Mouse (Mus musculus) MEL (cell line): Measurements from ENCODE around the gene Pxmp4. TPM values are rescaled to one million over a fixed set of nuclear protein-coding genes. Genes with fewer than 3 reads are reported as not detected.

Experiments
- DNase-seq: peaks from one replicate; pipeline ENCODE4 v3.0.0; 2011; ENCODE audit warnings: low read depth, low spot score
- H3K27ac ChIP-seq: 2 replicates; pipeline ENCODE4 v1.5.1; 2012; ENCODE audit warnings: low read depth, mild to moderate bottlenecking, control low read depth, low read length, moderate library complexity; ENCODE audit not compliant: control insufficient read depth
- H3K27me3 ChIP-seq, 2 experiments: fragments of 150-350 bp in 1 of 2; sonication (generic) in 1 of 2; 2 replicates each; pipeline ENCODE4 v1.6.1; 2012; ENCODE audit warnings: low read length in 2 of 2, mild to moderate bottlenecking in 2 of 2, improper control_type of control experiment in 1 of 2, moderate library complexity in 1 of 2; ENCODE audit not compliant: insufficient read depth in 2 of 2, control insufficient read depth in 1 of 2
- H3K36me3 ChIP-seq, 2 experiments: 2 replicates each; pipeline ENCODE4 v1.6.1; 2012 to 2014; ENCODE audit warnings: low read length in 2 of 2, improper control_type of control experiment in 1 of 2, inconsistent platforms in 1 of 2, mild to moderate bottlenecking in 1 of 2; ENCODE audit not compliant: insufficient read depth in 2 of 2, control insufficient read depth in 1 of 2
- H3K4me1 ChIP-seq, 2 experiments: fragments of 150-350 bp in 1 of 2; sonication (generic) in 1 of 2; 2 replicates each; pipeline ENCODE4 v1.6.1; 2012; ENCODE audit warnings: low read length in 2 of 2, improper control_type of control experiment in 1 of 2, mild to moderate bottlenecking in 1 of 2; ENCODE audit not compliant: insufficient read depth in 2 of 2, control insufficient read depth in 1 of 2
- H3K4me3 ChIP-seq, 2 experiments: fragments of 150-350 bp in 1 of 2; sonication (generic) in 1 of 2; 2 replicates each; pipeline ENCODE4 v1.5.1; 2012; ENCODE audit warnings: low read depth in 2 of 2, low read length in 2 of 2, mild to moderate bottlenecking in 2 of 2, moderate library complexity in 2 of 2, control low read depth in 1 of 2, improper control_type of control experiment in 1 of 2; ENCODE audit not compliant: control insufficient read depth in 1 of 2, insufficient read depth in 1 of 2
- H3K79me2 ChIP-seq: 2 replicates; pipeline ENCODE4 v1.6.1; 2012; ENCODE audit warnings: mild to moderate bottlenecking, low read length, moderate library complexity; ENCODE audit not compliant: control insufficient read depth, poor library complexity, insufficient read depth
- H3K9ac ChIP-seq: 2 replicates; pipeline ENCODE4 v1.6.1; 2012; ENCODE audit warnings: low read depth, mild to moderate bottlenecking, control low read depth, low read length, moderate library complexity; ENCODE audit not compliant: control insufficient read depth, poor library complexity, severe bottlenecking
- H3K9me3 ChIP-seq: fragments of 150-350 bp; sonication (generic); replicated peaks from 2 replicates; pipeline ENCODE4 v1.6.1; 2012; ENCODE audit warnings: mild to moderate bottlenecking, low read length, improper control_type of control experiment, moderate library complexity; ENCODE audit not compliant: insufficient read depth
- BHLHE40 ChIP-seq: IDR thresholded peaks from 2 replicates; pipeline ENCODE4 v1.6.1; 2012; ENCODE audit warnings: low read depth, mild to moderate bottlenecking, inconsistent platforms, low read length, improper control_type of control experiment, borderline replicate concordance
- CHD1 ChIP-seq: IDR thresholded peaks from 2 replicates; pipeline ENCODE4 v1.6.1; 2012; ENCODE audit warnings: low read depth, mild to moderate bottlenecking, inconsistent platforms, low read length, improper control_type of control experiment
- CHD2 ChIP-seq: IDR thresholded peaks from 2 replicates; pipeline ENCODE4 v1.6.1; 2011; ENCODE audit warnings: low read length, improper control_type of control experiment
- CTCF ChIP-seq, 3 experiments: IDR thresholded peaks in 2 of 3; conservative IDR thresholded peaks in 1 of 3; 2 replicates each; pipeline ENCODE4 v1.5.1; 2011 to 2012; ENCODE audit warnings: low read length in 3 of 3, low read depth in 2 of 3, mild to moderate bottlenecking in 2 of 3, improper control_type of control experiment in 1 of 3, inconsistent platforms in 1 of 3, mixed read lengths in 1 of 3, moderate library complexity in 1 of 3; ENCODE audit not compliant: control insufficient read depth in 1 of 3, insufficient read depth in 1 of 3, poor library complexity in 1 of 3, severe bottlenecking in 1 of 3
- ELF1 ChIP-seq: IDR thresholded peaks from 2 replicates; pipeline ENCODE4 v1.6.1; 2014; ENCODE audit warnings: low read depth, mild to moderate bottlenecking, inconsistent platforms, low read length, improper control_type of control experiment, moderate library complexity
- EP300 ChIP-seq, 2 experiments: IDR thresholded peaks; 2 replicates each; pipeline ENCODE4 v1.6.1; 2011; ENCODE audit warnings: improper control_type of control experiment in 2 of 2, low read length in 2 of 2, low read depth in 1 of 2, mild to moderate bottlenecking in 1 of 2
- ETS1 ChIP-seq: IDR thresholded peaks from 2 replicates; pipeline ENCODE4 v1.6.1; 2012; ENCODE audit warnings: low read depth, mild to moderate bottlenecking, inconsistent platforms, low read length, improper control_type of control experiment, moderate library complexity
- GABPA ChIP-seq: IDR thresholded peaks from 2 replicates; pipeline ENCODE4 v1.6.1; 2012; ENCODE audit warnings: low read depth, mild to moderate bottlenecking, inconsistent platforms, low read length, improper control_type of control experiment, moderate library complexity
- GATA1 ChIP-seq: IDR thresholded peaks from 2 replicates; pipeline ENCODE4 v1.6.1; 2011; ENCODE audit warnings: low read depth, low read length, improper control_type of control experiment
- MAFK ChIP-seq: IDR thresholded peaks from 2 replicates; pipeline ENCODE4 v1.6.1; 2011; ENCODE audit warnings: low read depth, mild to moderate bottlenecking, low read length, improper control_type of control experiment, borderline replicate concordance
- MAX ChIP-seq: IDR thresholded peaks from 2 replicates; pipeline ENCODE4 v1.6.1; 2011; ENCODE audit warnings: low read length, improper control_type of control experiment
- MAZ ChIP-seq: IDR thresholded peaks from 2 replicates; pipeline ENCODE4 v1.6.1; 2012; ENCODE audit warnings: low read depth, mild to moderate bottlenecking, inconsistent platforms, low read length, improper control_type of control experiment
- MXI1 ChIP-seq: IDR thresholded peaks from 2 replicates; pipeline ENCODE4 v1.6.1; 2011; ENCODE audit warnings: mild to moderate bottlenecking, low read depth, low read length, improper control_type of control experiment
- MYB ChIP-seq: IDR thresholded peaks from 2 replicates; pipeline ENCODE4 v1.6.1; 2011; ENCODE audit warnings: mild to moderate bottlenecking, low read depth, low read length, improper control_type of control experiment
- MYC ChIP-seq: IDR thresholded peaks from 2 replicates; pipeline ENCODE4 v1.6.1; 2011; ENCODE audit warnings: low read depth, mild to moderate bottlenecking, low read length, improper control_type of control experiment, moderate library complexity
- NELFE ChIP-seq: IDR thresholded peaks from 2 replicates; pipeline ENCODE4 v1.6.1; 2011; ENCODE audit warnings: low read depth, low read length, improper control_type of control experiment
- NRF1 ChIP-seq: IDR thresholded peaks from 2 replicates; pipeline ENCODE4 v1.6.1; 2014; ENCODE audit warnings: low read depth, mild to moderate bottlenecking, inconsistent platforms, low read length, improper control_type of control experiment, moderate library complexity; ENCODE audit not compliant: poor library complexity, insufficient read depth, severe bottlenecking
- POLR2A ChIP-seq, 2 experiments: IDR thresholded peaks; 2 replicates each; pipeline ENCODE4 v1.6.1; 2011 to 2012; ENCODE audit warnings: low read length in 2 of 2, mild to moderate bottlenecking in 2 of 2, control low read depth in 1 of 2, improper control_type of control experiment in 1 of 2, low read depth in 1 of 2, moderate library complexity in 1 of 2; ENCODE audit not compliant: control insufficient read depth in 1 of 2, insufficient read depth in 1 of 2, poor library complexity in 1 of 2
- POLR2AphosphoS5 ChIP-seq: IDR thresholded peaks from 2 replicates; pipeline ENCODE4 v1.6.1; 2012; ENCODE audit warnings: low read depth, borderline replicate concordance, mild to moderate bottlenecking, inconsistent platforms, low read length, moderate library complexity, mixed read lengths
- RCOR1 ChIP-seq: IDR thresholded peaks from 2 replicates; pipeline ENCODE4 v1.6.1; 2012; ENCODE audit warnings: low read depth, mild to moderate bottlenecking, inconsistent platforms, low read length, improper control_type of control experiment
- SIN3A ChIP-seq: IDR thresholded peaks from 2 replicates; pipeline ENCODE4 v1.6.1; 2012; ENCODE audit warnings: low read length, improper control_type of control experiment, inconsistent platforms
- SMC3 ChIP-seq: IDR thresholded peaks from 2 replicates; pipeline ENCODE4 v1.6.1; 2011; ENCODE audit warnings: low read depth, low read length, improper control_type of control experiment
- TAL1 ChIP-seq: IDR thresholded peaks from 2 replicates; pipeline ENCODE4 v1.6.1; 2012; ENCODE audit warnings: mild to moderate bottlenecking, inconsistent platforms, low read length, moderate library complexity, mixed read lengths
- TBP ChIP-seq: IDR thresholded peaks from 2 replicates; pipeline ENCODE4 v1.8.0; 2011; ENCODE audit warnings: low read depth, low read length, improper control_type of control experiment
- TCF12 ChIP-seq: IDR thresholded peaks from 2 replicates; pipeline ENCODE4 v1.6.1; 2014; ENCODE audit warnings: low read depth, mild to moderate bottlenecking, inconsistent platforms, low read length, improper control_type of control experiment, moderate library complexity
- USF2 ChIP-seq, 2 experiments: IDR thresholded peaks; 2 replicates each; pipeline ENCODE4 v1.6.1; 2011 to 2012; ENCODE audit warnings: improper control_type of control experiment in 2 of 2, low read length in 2 of 2, borderline replicate concordance in 1 of 2, inconsistent platforms in 1 of 2, low read depth in 1 of 2, mild to moderate bottlenecking in 1 of 2; ENCODE audit not compliant: insufficient read depth in 1 of 2
- ZC3H11A ChIP-seq: IDR thresholded peaks from 2 replicates; pipeline ENCODE4 v1.6.1; 2012; ENCODE audit warnings: low read depth, mild to moderate bottlenecking, inconsistent platforms, low read length, improper control_type of control experiment
- ZKSCAN1 ChIP-seq: IDR thresholded peaks from 2 replicates; pipeline ENCODE4 v1.6.1; 2012; ENCODE audit warnings: low read depth, mild to moderate bottlenecking, inconsistent platforms, low read length, improper control_type of control experiment, moderate library complexity
- ZMIZ1 ChIP-seq: IDR thresholded peaks from 2 replicates; pipeline ENCODE4 v1.6.1; 2012; ENCODE audit warnings: low read depth, mild to moderate bottlenecking, inconsistent platforms, low read length, improper control_type of control experiment, moderate library complexity
- polyA plus RNA-seq, 2 experiments: library from polyadenylated mRNA; stranded (reverse) in 1 of 2; unstranded in 1 of 2; fragments of >175 nt in 1 of 2; fragments of >200 nt in 1 of 2; gene quantifications; 2 replicates each; pipeline versions ENCODE4 v1.2.1 to v1.2.4; 2012; ENCODE audit warnings: low replicate concordance in 2 of 2, low read depth in 1 of 2; ENCODE audit not compliant: insufficient read length in 2 of 2, insufficient read depth in 1 of 2, missing spikeins in 1 of 2
- total RNA-seq: library from RNA; depleted of rRNA; stranded (reverse); fragments of 300-350 nt; gene quantifications from 2 replicates; pipeline ENCODE4 v1.2.3, GENCODE M21; 2012

The Pxmp4 gene
- total and polyA plus RNA-seq, 3 experiments, result 5.9 to 12.2 TPM; not detected in 1

DNA sequence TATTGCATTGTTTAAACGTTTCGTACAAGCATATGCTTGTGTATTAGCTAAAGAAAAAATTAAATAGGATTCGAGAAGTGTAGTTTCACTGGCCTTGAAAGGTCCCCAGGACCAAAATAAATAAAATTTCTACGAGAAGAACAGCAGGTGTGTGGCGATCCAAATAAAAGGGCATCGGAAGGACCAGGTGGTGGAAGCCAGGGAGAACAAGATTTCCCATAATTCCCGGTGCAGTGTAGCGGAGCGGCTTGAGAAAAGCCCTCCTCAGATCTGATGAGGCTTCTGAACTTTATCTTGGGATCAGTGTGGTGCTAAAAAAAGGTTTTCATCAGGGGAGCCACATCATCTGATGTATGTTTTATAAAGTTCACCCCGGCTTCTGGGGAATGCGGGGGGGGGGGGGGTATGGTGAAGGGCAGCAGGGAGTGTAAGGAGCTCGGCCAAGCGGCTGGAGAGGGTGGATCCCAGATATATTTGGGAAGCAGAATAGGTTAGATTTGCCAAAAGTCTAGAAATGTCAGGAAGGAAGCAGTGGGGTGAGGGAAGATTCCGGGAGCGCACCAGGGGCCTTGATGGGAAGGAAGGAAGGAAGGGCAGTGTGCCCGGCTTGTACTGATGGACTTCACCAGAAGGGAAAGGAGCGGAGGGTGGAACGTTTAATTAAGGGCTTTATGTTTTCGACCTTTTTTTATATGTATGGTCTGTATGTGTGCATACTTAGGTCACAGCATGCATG, 11.5 kb upstream of the Pxmp4 start (continued):
- TF ChIP-seq USF2 (IDR thresholded peaks at IDR 0.05; ENCODE audit: borderline replicate concordance in 1 of 2, insufficient read depth in 1 of 2, low read depth in 1 of 2, low read length in 2 of 2) (no peak), SIN3A (0 out of 2 replicates have a peak, but pooled peaks have one; percentile 30), ZKSCAN1 (no peak), TAL1 (no peak), EP300 (IDR thresholded peaks at IDR 0.05; ENCODE audit: low read depth in 1 of 2, low read length in 2 of 2) (no peak), NELFE (peak; percentile 54), MAFK (no peak), POLR2AphosphoS5 (no peak), MXI1 (no peak)

DNA sequence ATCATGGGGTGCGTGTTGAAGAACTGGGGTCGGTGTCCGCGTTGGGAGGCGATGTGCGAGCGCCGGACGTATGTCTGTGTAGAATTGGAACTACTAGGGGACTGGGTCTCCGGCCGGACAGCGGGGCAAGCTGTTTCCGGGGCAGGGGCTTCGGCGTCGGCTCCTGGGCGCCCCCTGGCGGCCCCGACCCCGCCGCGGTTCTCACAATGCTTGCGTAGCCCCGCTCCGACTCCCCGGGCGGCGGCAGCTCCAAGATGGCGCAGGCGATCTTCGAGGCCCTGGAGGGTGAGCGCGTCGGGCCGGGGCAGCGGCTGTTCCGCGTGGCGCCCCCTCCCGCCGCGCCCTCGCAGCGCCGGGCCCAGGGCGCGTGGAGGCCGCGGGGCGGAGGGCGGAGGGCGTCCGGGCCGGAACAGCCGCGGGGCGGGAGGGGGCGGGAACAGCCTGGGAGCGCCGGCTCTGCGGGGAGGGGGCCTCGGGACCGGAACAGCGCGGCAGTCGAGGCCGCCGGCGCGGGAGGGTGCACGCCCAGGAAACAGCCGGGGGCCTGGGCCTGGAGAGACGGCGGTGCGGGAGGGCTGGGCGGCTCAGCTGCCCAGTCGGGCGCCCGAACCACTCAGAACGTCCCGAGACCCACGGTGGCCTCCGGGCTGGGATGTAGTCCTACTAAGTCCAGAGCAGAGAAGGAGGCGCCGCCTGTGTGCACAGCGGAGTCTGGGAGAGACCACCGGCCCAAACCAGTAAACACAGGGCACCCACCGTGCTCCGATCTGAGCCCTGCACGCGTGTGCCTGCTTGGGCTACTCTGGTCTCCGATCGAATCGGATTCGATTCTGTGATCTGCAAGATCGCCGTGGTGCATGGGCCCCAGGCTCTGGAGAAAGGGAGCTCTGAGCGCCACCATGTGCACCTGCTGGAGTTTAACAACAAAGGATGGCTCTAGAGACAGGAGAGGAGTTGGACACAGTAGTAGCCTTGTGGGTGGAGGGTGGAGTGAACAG, 9.9 kb upstream of the Pxmp4 start, which contains the start of the genes Zfp341 and 4930519P11Rik:
TSS of gene Zfp341 (plus strand) at position 180 of the 998 bp plus-strand sequence.
TSS of gene 4930519P11Rik (minus strand) at position 320 of the 998 bp plus-strand sequence.
- H3K9ac ChIP-seq, result peak within 1 kb of the TSS; percentile 73
- peaks cover 22 to 40% of the 10 kb centered on the region in 2 experiments for H3K4me1 ChIP-seq
- H3K9me3 ChIP-seq, result no peaks in the 10 kb centered on the region
- H3K4me3 ChIP-seq, result peak within 1 kb of the TSS; percentile 64 to 77
- DNase-seq, result peak; percentile 91
- H3K27ac ChIP-seq, result peak within 1 kb of the TSS; percentile 95
- no peaks in the 10 kb centered on the region for H3K27me3 ChIP-seq
- H3K36me3 ChIP-seq, result peaks cover 0 to 35% of the 10 kb centered on the region in 2 experiments; a peak in 2 of 4 replicates
- peaks cover 3% of the 10 kb centered on the region; the same call in 1 of the 2 replicates for H3K79me2 ChIP-seq
- TF ChIP-seq ELF1, result no peak; the same call in 1 of the 2 replicates
- peak; percentile 28 to 77; a peak in 3 of 4 replicates for TF ChIP-seq POLR2A (IDR thresholded peaks at IDR 0.05; ENCODE audit: control insufficient read depth in 1 of 2, insufficient read depth in 1 of 2, low read depth in 1 of 2, low read length in 2 of 2, poor library complexity in 1 of 2)
- TF ChIP-seq GABPA, result no peak
- peak; percentile 28; the same call in 1 of the 2 replicates for TF ChIP-seq ZMIZ1
- no peak for TF ChIP-seq CHD2
- peak; percentile 80 for TF ChIP-seq MAX
- TF ChIP-seq MYB, result no peak
- peak; percentile 48; the same call in 1 of the 2 replicates for TF ChIP-seq RCOR1
- peak; percentile 79; the same call in 1 of the 2 replicates for TF ChIP-seq MAZ
- peak; percentile 57; the same call in 1 of the 2 replicates for TF ChIP-seq TBP
- TF ChIP-seq MAFK, result no peak
- peak; percentile 46 for TF ChIP-seq TCF12
- TF ChIP-seq GATA1, result no peak
- peak; percentile 59 for TF ChIP-seq SMC3
- no peak; the same call in 1 of the 2 replicates for TF ChIP-seq SIN3A
- no peak for TF ChIP-seq CHD1
- no peak for TF ChIP-seq TAL1
- no peak for TF ChIP-seq POLR2AphosphoS5
- TF ChIP-seq BHLHE40, result no peak; the same call in 1 of the 2 replicates
- peak; percentile 31 for TF ChIP-seq ETS1
- peak; percentile 38; the same call in 1 of the 2 replicates for TF ChIP-seq NRF1
- peak; percentile 49 to 88 (median 76); a peak in 5 of 6 replicates for TF ChIP-seq CTCF (IDR thresholded peaks at IDR 0.05 in 2 of 3, conservative IDR thresholded peaks at IDR 0.05 in 1 of 3; ENCODE audit: control insufficient read depth in 1 of 3, insufficient read depth in 1 of 3, low read depth in 2 of 3, low read length in 3 of 3, poor library complexity in 1 of 3, severe bottlenecking in 1 of 3)
- TF ChIP-seq NELFE, result peak; percentile 63
- peak; percentile 2; the same call in 1 of the 2 replicates for TF ChIP-seq ZC3H11A
- TF ChIP-seq MXI1, result peak; percentile 57
- peak; percentile 78 for TF ChIP-seq MYC
